Mouse (Mus musculus) ES-Bruce4 (cell line): ENCODE results near the gene Ppp1r13l. TPM values are rescaled to one million over a fixed set of nuclear protein-coding genes. Genes with fewer than 3 reads are reported as not detected.
A peak's percentile ranks its signal among the peaks of the same experiment; 100 is the strongest.

Experiments used
- H3K27ac ChIP-seq: 2 replicates; pipeline ENCODE4 v1.5.1; 2012; ENCODE audit warnings: low read length, inconsistent platforms; ENCODE audit not compliant: insufficient read depth
- H3K27me3 ChIP-seq: 2 replicates; pipeline ENCODE4 v1.6.1; 2012; ENCODE audit warnings: mild to moderate bottlenecking, low read length, inconsistent platforms; ENCODE audit not compliant: control insufficient read depth, poor library complexity, insufficient read depth, severe bottlenecking
- H3K36me3 ChIP-seq: 2 replicates; pipeline ENCODE4 v1.6.1; 2012; ENCODE audit warnings: inconsistent platforms, mild to moderate bottlenecking, low read length, moderate library complexity; ENCODE audit not compliant: control insufficient read depth, poor library complexity, insufficient read depth, severe bottlenecking
- H3K4me1 ChIP-seq: one replicate; pipeline ENCODE4 v1.8.1; 2011; ENCODE audit warnings: low read length; ENCODE audit not compliant: control insufficient read depth, insufficient read depth
- H3K4me3 ChIP-seq: 2 replicates; pipeline ENCODE4 v1.5.1; 2011; ENCODE audit warnings: low read depth, mild to moderate bottlenecking, low read length
- H3K9ac ChIP-seq: 2 replicates; pipeline ENCODE4 v1.6.1; 2012; ENCODE audit warnings: low read depth, mild to moderate bottlenecking, inconsistent platforms; ENCODE audit not compliant: poor library complexity, severe bottlenecking
- H3K9me3 ChIP-seq: replicated peaks from 2 replicates; pipeline ENCODE4 v1.6.1; 2012; ENCODE audit warnings: mild to moderate bottlenecking, low read length, inconsistent platforms; ENCODE audit not compliant: control insufficient read depth, poor library complexity, insufficient read depth, severe bottlenecking
- CTCF ChIP-seq: IDR thresholded peaks from one replicate; pipeline ENCODE4 v1.8.1; 2011; ENCODE audit warnings: low read depth, low read length
- EP300 ChIP-seq: IDR thresholded peaks from 2 replicates; pipeline ENCODE4 v1.6.1; 2011; ENCODE audit warnings: low read depth, low read length; ENCODE audit not compliant: insufficient read depth
- POLR2A ChIP-seq: IDR thresholded peaks from one replicate; pipeline ENCODE4 v1.8.1; 2011; ENCODE audit warnings: low read length; ENCODE audit not compliant: insufficient read depth
- polyA plus RNA-seq: library from polyadenylated mRNA; stranded (reverse); fragments of >200 nt; gene quantifications from 2 replicates; pipeline ENCODE4 v1.2.4, GENCODE M21; 2011; ENCODE audit warnings: low read depth; ENCODE audit not compliant: missing spikeins, insufficient read depth, insufficient read length

Gene Ppp1r13l
- polyA plus RNA-seq, 1 experiment = 21.9 TPM

DNA sequence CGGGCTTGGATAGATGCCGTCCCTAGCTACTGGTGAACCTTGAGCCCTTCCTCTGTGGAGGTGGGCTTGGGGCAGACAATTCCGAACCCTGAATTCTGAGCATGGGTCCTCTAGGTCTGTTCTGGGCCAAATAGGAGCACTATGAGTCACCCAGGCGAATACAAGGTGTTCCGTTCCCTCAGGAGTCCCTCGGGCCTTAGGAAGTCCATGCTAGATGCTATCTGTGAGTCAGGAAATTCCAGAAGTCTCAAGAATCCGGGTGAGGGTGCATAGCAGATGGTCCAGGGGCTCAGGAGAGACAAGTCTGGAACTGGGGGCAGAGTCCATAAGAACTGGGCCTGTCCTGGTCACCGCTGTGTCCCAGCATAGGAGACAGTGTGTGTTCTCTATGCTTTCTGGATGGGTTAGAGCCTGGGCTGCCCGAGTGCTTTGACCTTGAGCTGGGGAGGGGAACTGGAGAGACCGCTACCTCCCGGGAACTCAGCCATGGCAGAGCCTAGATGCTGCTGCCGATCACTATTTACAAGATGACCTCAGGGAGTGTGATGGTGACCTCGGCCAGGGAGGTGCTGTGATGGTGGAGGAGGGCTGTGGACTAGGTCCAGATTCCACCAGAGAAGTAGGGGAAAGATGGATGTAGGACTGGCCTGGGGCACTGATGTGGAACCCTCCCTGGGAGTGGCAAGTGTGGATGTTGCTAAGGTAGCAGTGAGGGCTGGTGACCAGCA lies 10.2 kb upstream of the Ppp1r13l start:
- Histone ChIP-seq H3K9me3 (no peaks in the 10 kb centered on the region), H3K27ac (no peak overlapping the region), H3K36me3 (0 out of 2 replicates have a peak, but pooled peaks cover 2% of the 10 kb centered on the region)

DNA sequence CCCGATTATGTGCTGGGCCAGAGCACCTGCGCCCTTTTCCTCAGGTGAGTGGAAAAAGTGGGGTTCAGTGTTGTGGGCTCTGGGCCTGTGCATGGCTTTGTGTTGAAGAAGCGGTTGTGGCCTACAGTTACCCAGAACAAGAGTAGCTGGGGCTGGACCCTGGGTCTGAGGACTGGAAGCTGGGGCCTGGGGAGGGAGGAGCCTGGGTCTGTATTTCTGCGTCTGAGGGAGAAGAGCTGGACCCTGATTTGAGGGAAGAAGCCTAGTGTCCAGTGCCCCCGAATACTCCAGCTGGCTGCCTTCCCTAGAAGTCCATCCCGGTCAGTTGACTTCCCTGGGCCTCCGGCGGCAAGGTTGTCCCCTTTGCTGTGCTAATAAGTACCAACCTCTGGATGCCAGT lies 9.3 kb upstream of the Ppp1r13l start:
- Histone ChIP-seq H3K27me3 (no peaks in the 10 kb centered on the region), H3K27ac (no peak overlapping the region), H3K9me3 (no peaks in the 10 kb centered on the region), H3K4me3 (no peak overlapping the region), H3K36me3 (0 out of 2 replicates have a peak, but pooled peaks cover 2% of the 10 kb centered on the region), H3K4me1 (no peaks in the 10 kb centered on the region), H3K9ac (no peak overlapping the region)
- TF ChIP-seq EP300 (no peak), POLR2A (no peak), CTCF (no peak)

More for the DNA sequence above, 10.2 kb upstream of the Ppp1r13l start:
- H3K9ac ChIP-seq = no peak overlapping the region
- TF ChIP-seq EP300 (no peak), POLR2A (no peak), CTCF (no peak)
- H3K27me3 ChIP-seq = no peaks in the 10 kb centered on the region
- no peak overlapping the region for H3K4me3 ChIP-seq
- H3K4me1 ChIP-seq = no peaks in the 10 kb centered on the region

GRCm38 (mm10) chr7:19354991-19355390 lies 4.6 kb upstream of the Ppp1r13l start:
- Histone ChIP-seq H3K9ac (no peak overlapping the region), H3K9me3 (no peaks in the 10 kb centered on the region), H3K4me1 (no peaks in the 10 kb centered on the region), H3K4me3 (no peak overlapping the region), H3K27me3 (no peaks in the 10 kb centered on the region), H3K27ac (no peak overlapping the region), H3K36me3 (peaks cover 7% of the 10 kb centered on the region)
- TF ChIP-seq POLR2A (no peak), EP300 (no peak), CTCF (no peak)

DNA sequence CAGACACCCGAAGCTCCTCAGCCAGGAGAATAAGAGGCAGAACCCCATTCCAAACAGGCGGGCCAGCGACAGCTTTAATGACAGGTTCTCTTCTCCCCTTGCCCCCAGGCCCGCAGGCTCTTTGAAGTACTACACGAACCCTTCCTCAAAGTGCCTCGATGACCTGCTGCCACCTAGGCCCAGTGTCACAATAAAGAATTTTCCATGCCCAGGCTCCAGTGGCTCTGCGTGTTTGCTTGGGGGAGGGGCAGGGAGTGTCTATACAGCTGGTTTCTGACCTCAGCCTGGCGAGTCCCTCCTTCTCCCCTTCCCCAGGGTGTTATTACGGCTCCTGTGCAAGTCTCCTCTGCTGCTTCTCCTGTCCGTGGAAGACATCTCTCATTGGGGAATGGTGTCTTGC lies 3.2 kb upstream of the Ppp1r13l start:
- no peak overlapping the region for H3K9ac ChIP-seq
- no peak overlapping the region for H3K27ac ChIP-seq
- TF ChIP-seq EP300 = no peak
- TF ChIP-seq POLR2A = no peak
- no peak for TF ChIP-seq CTCF
- no peaks in the 10 kb centered on the region for H3K27me3 ChIP-seq
- no peak overlapping the region for H3K4me3 ChIP-seq
- H3K36me3 ChIP-seq = peaks cover 7% of the 10 kb centered on the region
- H3K4me1 ChIP-seq = no peaks in the 10 kb centered on the region
- no peaks in the 10 kb centered on the region for H3K9me3 ChIP-seq

DNA sequence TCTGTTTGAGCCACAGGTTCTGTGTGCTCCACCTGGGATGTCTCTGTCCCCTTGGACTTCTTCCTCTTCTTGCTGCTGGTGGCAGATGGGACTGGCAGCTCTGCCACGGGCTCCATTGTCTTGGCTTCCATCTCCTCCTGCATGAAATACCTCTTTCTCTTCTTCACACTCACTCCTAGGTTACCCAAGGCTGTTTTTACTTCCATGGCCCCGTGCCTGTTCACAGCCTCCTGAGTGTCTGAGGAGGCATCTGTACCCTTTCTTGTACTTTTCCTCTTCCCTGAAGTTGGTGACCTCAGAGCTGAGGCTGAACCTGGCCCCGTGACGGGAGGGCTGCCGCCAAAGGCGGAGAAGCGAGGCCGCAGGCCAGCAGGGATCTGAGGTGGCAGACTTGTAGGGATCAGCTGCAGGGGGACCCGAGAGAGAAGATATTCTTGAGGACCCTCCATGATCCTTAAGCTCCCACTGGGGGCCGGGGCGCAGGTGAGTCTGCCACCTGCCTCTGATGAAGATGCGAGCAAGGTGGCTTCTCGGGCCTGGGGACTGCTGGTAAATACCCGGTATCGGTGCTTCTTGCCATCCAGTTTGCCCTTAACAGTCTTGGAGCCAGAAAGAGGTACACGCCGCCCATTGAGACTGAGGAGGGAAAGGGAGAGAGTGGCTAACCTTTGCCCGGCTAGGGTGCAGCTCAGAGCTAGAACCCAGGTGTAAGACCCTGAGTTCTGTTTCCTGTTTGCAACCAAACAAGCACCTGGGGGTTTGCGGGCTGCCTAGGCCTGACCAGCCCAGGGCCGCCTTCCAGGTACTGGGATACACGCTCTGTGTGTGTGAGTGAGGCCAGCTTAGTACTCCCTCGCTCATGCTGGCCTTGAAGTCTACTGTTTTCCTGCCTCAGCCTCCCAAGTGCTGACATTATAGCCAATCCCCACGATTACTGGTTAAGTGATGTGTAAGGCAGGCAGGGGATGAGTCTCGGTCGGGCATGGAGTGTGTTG lies 1.9 kb upstream of the Ppp1r13l start:
- Histone ChIP-seq H3K4me3 (no peak overlapping the region), H3K27ac (no peak overlapping the region), H3K9ac (peak overlapping the region; percentile 19), H3K4me1 (no peaks in the 10 kb centered on the region), H3K9me3 (no peaks in the 10 kb centered on the region), H3K27me3 (no peaks in the 10 kb centered on the region), H3K36me3 (peaks cover 7% of the 10 kb centered on the region)
- TF ChIP-seq CTCF (no peak), EP300 (no peak), POLR2A (no peak)

DNA sequence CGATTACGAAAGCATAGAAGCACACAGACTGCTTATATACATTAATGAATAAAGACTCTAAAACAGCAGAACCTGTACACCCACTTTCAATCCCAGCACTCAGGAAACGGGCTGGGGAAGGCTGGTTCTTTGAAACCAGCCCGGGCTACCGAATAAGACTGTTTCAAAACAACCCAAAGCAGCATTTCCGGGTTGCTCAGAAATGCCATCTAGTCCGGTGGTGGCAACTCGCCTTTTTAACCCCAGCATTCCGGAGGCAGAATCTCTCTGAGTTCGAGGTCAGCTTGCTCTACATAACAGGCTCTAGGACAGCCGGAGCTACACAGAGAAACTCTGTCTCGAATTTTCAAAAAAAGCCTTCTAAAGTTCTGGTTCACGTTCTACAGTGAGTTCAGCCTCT lies 915 bp upstream of the Ppp1r13l start:
- H3K27ac ChIP-seq = no peak overlapping the region
- H3K4me1 ChIP-seq = peaks cover 1% of the 10 kb centered on the region
- H3K27me3 ChIP-seq = no peaks in the 10 kb centered on the region
- H3K9ac ChIP-seq = peak overlapping the region; percentile 19
- H3K4me3 ChIP-seq = peak overlapping the region; percentile 58
- no peaks in the 10 kb centered on the region for H3K9me3 ChIP-seq
- peaks cover 4% of the 10 kb centered on the region for H3K36me3 ChIP-seq
- TF ChIP-seq EP300 = no peak
- no peak for TF ChIP-seq POLR2A
- no peak for TF ChIP-seq CTCF
